Mouse (Mus musculus) megakaryocyte, embryonic 14.5 days (primary cell): ENCODE results near the gene Cpped1.

ENCODE experiments used
- FLI1 ChIP-seq: IDR thresholded peaks from 2 replicates; pipeline ENCODE4 v1.6.1; 2012; ENCODE audit warnings: low read length, inconsistent platforms, mixed read lengths
- GATA1 ChIP-seq: IDR thresholded peaks from 3 replicates; pipeline ENCODE4 v1.6.1; 2012; ENCODE audit warnings: mixed read lengths, low read length, inconsistent platforms, borderline replicate concordance

DNA sequence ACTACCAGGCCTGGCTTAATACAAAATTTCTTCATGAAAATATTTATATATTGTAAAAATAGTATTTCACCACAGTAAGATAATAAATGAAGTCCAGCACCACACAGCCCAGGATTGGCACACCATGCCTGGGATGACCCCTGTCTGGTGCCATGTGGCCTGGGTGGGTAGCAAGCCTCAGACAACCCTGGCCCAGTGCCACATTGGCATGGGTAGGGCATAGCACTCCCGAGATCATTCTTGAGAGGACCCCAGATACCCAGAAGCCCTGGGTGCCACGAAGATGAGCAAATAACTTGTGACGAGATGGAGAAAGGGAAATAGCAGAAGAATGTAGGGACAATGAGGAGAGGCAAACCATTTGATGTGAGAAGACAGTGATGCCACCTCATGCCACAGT, 36.0 kb downstream of the Cpped1 start:
- TF ChIP-seq FLI1: no peak
- TF ChIP-seq GATA1: no peak
